ENCODE assay signal across 8 mouse cellular contexts in the genomic region with DNA sequence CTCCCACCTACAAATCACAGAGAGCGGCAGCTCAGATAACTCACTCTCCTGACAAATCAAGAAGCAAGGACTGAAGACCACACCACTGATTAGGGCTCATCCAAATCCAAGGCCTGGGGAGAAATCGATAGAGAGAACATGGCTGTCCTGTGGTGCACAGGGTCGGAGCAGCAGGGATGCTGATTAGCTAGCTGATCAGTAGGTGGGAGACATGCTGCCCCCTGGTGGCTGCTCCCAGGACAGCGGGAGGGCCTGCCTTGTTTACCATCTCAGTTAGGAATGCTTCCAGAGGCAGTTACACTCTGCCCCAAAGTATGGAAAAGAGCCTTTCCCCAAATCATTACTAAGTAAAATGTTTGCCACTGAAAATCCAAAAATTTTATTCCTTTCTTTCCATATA.
DNase-seq lines count a peak whose midpoint lies in the region; ATAC-seq and TF ChIP-seq lines count a peak whose summit lies in the region.
"Had no signal": no experiment of that assay in that cellular context is flagged by ENCODE, and none has a peak within 500 bp of the region (broad histone marks: within the 10 kb centered on the region; RNA-seq: fewer than 3 reads in every experiment).

No protein-coding gene starts in this region.

- H3K36me3 ChIP-seq in forebrain, embryonic 14.5 days (ENCODE audit: control insufficient read depth, insufficient read depth, low read length), result no peaks in the 10 kb centered on the region
- H3K36me3 ChIP-seq in hindbrain, embryonic 14.5 days (replicated peaks; ENCODE audit: control insufficient read depth, insufficient read depth), result no peaks in the 10 kb centered on the region
- H3K36me3 ChIP-seq in midbrain, embryonic 14.5 days (ENCODE audit: control insufficient read depth, insufficient read depth, low read length), result no peaks in the 10 kb centered on the region

- intact Hi-C loops in left cerebral cortex, adult 2 months (cut with DNase I), result loop anchor here (1.0 to 2.0 kb wide), 2 partner anchors 266 to 611 kb away; no protein-coding TSS in a partner anchor

- no peaks in the 10 kb centered on the region for H3K4me1 ChIP-seq in forebrain, embryonic 14.5 days (ENCODE audit: control insufficient read depth, insufficient read depth, low read length)
- H3K4me1 ChIP-seq in hindbrain, embryonic 14.5 days (replicated peaks; ENCODE audit: control insufficient read depth, insufficient read depth, low read length), result no peaks in the 10 kb centered on the region
- H3K4me1 ChIP-seq in midbrain, embryonic 14.5 days (ENCODE audit: control insufficient read depth, insufficient read depth, low read length), result no peaks in the 10 kb centered on the region

- no peak overlapping the region for H3K4me3 ChIP-seq in forebrain, embryonic 14.5 days (ENCODE audit: low read depth, low read length)
- H3K4me3 ChIP-seq in hindbrain, embryonic 14.5 days (replicated peaks; ENCODE audit: low read length), result no peak overlapping the region
- no peak overlapping the region for H3K4me3 ChIP-seq in left cerebral cortex, adult 2 months
- no peak overlapping the region for H3K4me3 ChIP-seq in midbrain, embryonic 14.5 days (replicated peaks; ENCODE audit: low read depth, low read length)
- H3K4me3 ChIP-seq: myocyte had no signal

- peak; percentile 71 for DNase-seq in R1 (ENCODE audit: low read depth, low spot score)
- DNase-seq in c-Kit-positive CD71-positive TER-119-negative erythroid progenitor cells, embryonic 14.5 days (ENCODE audit: low read depth), result peak; percentile 20
- peak; percentile 82 for DNase-seq in forebrain, embryonic 14.5 days (ENCODE audit: low spot score)
- peak; percentile 83 for DNase-seq in hindbrain, embryonic 14.5 days (ENCODE audit: low spot score)
- DNase-seq in left cerebral cortex, adult 2 months (ENCODE audit: extremely low spot score in 1 of 2, low spot score in 2 of 2), result peak; percentile 77 to 83
- peak; percentile 87 for DNase-seq in midbrain, embryonic 14.5 days
- peak; percentile 14 to 32 for DNase-seq in spleen, postnatal 14 days (ENCODE audit: low spot score in 2 of 2)

- peak; percentile 95 for TF ChIP-seq CTCF in left cerebral cortex, adult 2 months (IDR thresholded peaks at IDR 0.05)

- H3K27me3 ChIP-seq in forebrain, embryonic 14.5 days (replicated peaks; ENCODE audit: control insufficient read depth, insufficient read depth, low read length), result no peaks in the 10 kb centered on the region
- no peaks in the 10 kb centered on the region for H3K27me3 ChIP-seq in hindbrain, embryonic 14.5 days (ENCODE audit: control insufficient read depth, insufficient read depth, low read length)
- no peaks in the 10 kb centered on the region for H3K27me3 ChIP-seq in midbrain, embryonic 14.5 days (ENCODE audit: control insufficient read depth, insufficient read depth, low read length)

- no peak overlapping the region for H3K9ac ChIP-seq in forebrain, embryonic 14.5 days (ENCODE audit: low read length)
- no peak overlapping the region for H3K9ac ChIP-seq in hindbrain, embryonic 14.5 days
- H3K9ac ChIP-seq in midbrain, embryonic 14.5 days (replicated peaks; ENCODE audit: low read length), result no peak overlapping the region

- 25% methylated on average over 4 of the region's 4 CpGs for WGBS in forebrain, embryonic 14.5 days
- 26% methylated on average over 4 of the region's 4 CpGs for WGBS in hindbrain, embryonic 14.5 days
- WGBS in midbrain, embryonic 14.5 days, result 26% methylated on average over 4 of the region's 4 CpGs

- no peak overlapping the region for H3K4me2 ChIP-seq in forebrain, embryonic 14.5 days (ENCODE audit: low read length)
- no peak overlapping the region for H3K4me2 ChIP-seq in hindbrain, embryonic 14.5 days (replicated peaks)
- no peak overlapping the region for H3K4me2 ChIP-seq in midbrain, embryonic 14.5 days (ENCODE audit: low read length)

- ATAC-seq in forebrain, embryonic 14.5 days, result peak; percentile 20; the same call in 1 of the 2 replicates
- ATAC-seq in hindbrain, embryonic 14.5 days (ENCODE audit: low FRiP score), result peak; percentile 51; the same call in 1 of the 2 replicates
- ATAC-seq in midbrain, embryonic 14.5 days (ENCODE audit: low FRiP score, low TSS enrichment), result peak; percentile 63; the same call in 1 of the 2 replicates

- no peaks in the 10 kb centered on the region for H3K9me3 ChIP-seq in forebrain, embryonic 14.5 days (replicated peaks; ENCODE audit: control insufficient read depth, low read length)
- H3K9me3 ChIP-seq in hindbrain, embryonic 14.5 days (ENCODE audit: control insufficient read depth, low read length), result no peaks in the 10 kb centered on the region
- no peaks in the 10 kb centered on the region for H3K9me3 ChIP-seq in midbrain, embryonic 14.5 days (ENCODE audit: control insufficient read depth, low read length)

- H3K27ac ChIP-seq in forebrain, embryonic 14.5 days (ENCODE audit: low read depth, low read length), result no peak overlapping the region
- no peak overlapping the region for H3K27ac ChIP-seq in hindbrain, embryonic 14.5 days
- no peak overlapping the region for H3K27ac ChIP-seq in left cerebral cortex, adult 2 months
- no peak overlapping the region for H3K27ac ChIP-seq in midbrain, embryonic 14.5 days (replicated peaks; ENCODE audit: low read depth, low read length)

Comparison
In these comparisons a context has a peak if more than half of its experiments do, and no peak if none do; other contexts are left out.
1. DNase-seq: peak in every context shown above with its lines; median percentile 87 in midbrain, embryonic 14.5 days; 83 in hindbrain, embryonic 14.5 days; 82 in forebrain, embryonic 14.5 days; 80 in left cerebral cortex, adult 2 months; 71 in R1; 23 in spleen, postnatal 14 days; 20 in c-Kit-positive CD71-positive TER-119-negative erythroid progenitor cells, embryonic 14.5 days.